ENCODE assay signal across 24 mouse cellular contexts in the genomic region with DNA sequence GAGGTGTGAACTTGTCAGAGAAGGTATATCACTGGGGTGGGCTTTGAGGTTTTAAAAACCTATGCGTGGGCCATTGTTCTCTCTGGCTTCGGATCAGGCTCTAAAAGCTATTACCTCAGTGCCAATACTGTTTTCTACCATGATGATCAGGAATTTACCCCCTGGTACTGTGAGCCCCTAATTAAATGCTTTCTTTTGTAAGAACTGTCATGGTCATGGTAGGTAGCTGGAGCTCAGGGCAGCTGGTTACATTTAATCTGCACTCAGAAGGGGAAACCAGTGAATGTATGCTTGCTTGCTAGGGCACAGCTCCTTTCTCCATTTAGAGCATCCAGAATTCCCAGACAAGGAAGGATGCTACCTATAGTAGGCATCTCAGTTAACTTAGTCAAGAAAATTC.
DNase-seq lines count a peak whose midpoint lies in the region; ATAC-seq lines count a peak whose summit lies in the region.
"Had no signal": no experiment of that assay in that cellular context is flagged by ENCODE, and none has a peak within 500 bp of the region (broad histone marks: within the 10 kb centered on the region; RNA-seq: fewer than 3 reads in every experiment).

No protein-coding gene starts in this region.

- H3K4me3 ChIP-seq in embryonic facial prominence, embryonic 14.5 days (ENCODE audit: low read depth, low read length): no peak overlapping the region
- H3K4me3 ChIP-seq in embryonic facial prominence, embryonic 10.5 days: no peak overlapping the region
- no peak overlapping the region for H3K4me3 ChIP-seq in forebrain, embryonic 14.5 days (ENCODE audit: low read depth, low read length)
- no peak overlapping the region for H3K4me3 ChIP-seq in forebrain, embryonic 10.5 days
- H3K4me3 ChIP-seq: embryonic facial prominence, embryonic 12.5 days; embryonic facial prominence, embryonic 15.5 days; erythroblast, embryonic 14.5 days; forebrain, embryonic 12.5 days had no signal

- H3K27ac ChIP-seq in embryonic facial prominence, embryonic 14.5 days (replicated peaks; ENCODE audit: low read depth, low read length): no peak overlapping the region
- H3K27ac ChIP-seq in embryonic facial prominence, embryonic 10.5 days (replicated peaks): no peak overlapping the region
- no peak overlapping the region for H3K27ac ChIP-seq in forebrain, embryonic 14.5 days (ENCODE audit: low read depth, low read length)
- no peak overlapping the region for H3K27ac ChIP-seq in forebrain, embryonic 10.5 days
- H3K27ac ChIP-seq: embryonic facial prominence, embryonic 12.5 days; embryonic facial prominence, embryonic 15.5 days; forebrain, embryonic 12.5 days had no signal

- DNase-seq in embryonic facial prominence, embryonic 14.5 days (ENCODE audit: low spot score): no peak
- DNase-seq in embryonic facial prominence, embryonic 10.5 days (ENCODE audit: low spot score): no peak
- peak; percentile 22 for DNase-seq in forebrain, embryonic 14.5 days (ENCODE audit: low spot score)
- DNase-seq in forebrain, embryonic 10.5 days (ENCODE audit: extremely low spot score, low spot score): no peak
- DNase-seq in Muller cell, postnatal 12 days (ENCODE audit: inconsistent ontology term): peak; percentile 6
- no peak for DNase-seq in layer of hippocampus, adult 9-11 months
- DNase-seq: adrenal gland, adult 2 months; adrenal gland, postnatal 10 days; adrenal gland, postnatal 25 days; B cell, adult 2 months; cerebellum, adult 11-12 months; cerebellum, adult 2 months; cerebellum, adult 9-10 months; cerebellum, postnatal 10 days; cerebellum, postnatal 25 days; embryo, embryonic 11 days had no signal

- 0 out of 2 replicates have a peak, but pooled peaks have one; percentile 30 for ATAC-seq in embryonic facial prominence, embryonic 14.5 days (ENCODE audit: low read depth)
- ATAC-seq in forebrain, embryonic 14.5 days: peak; percentile 20; the same call in 1 of the 2 replicates
- ATAC-seq: CD4-positive, CD25-positive, alpha-beta regulatory T cell, adult 4 months; forebrain, embryonic 16.5 days had no signal

- no peak overlapping the region for H3K4me2 ChIP-seq in embryonic facial prominence, embryonic 14.5 days (ENCODE audit: low read depth, low read length)
- no peak overlapping the region for H3K4me2 ChIP-seq in forebrain, embryonic 14.5 days (ENCODE audit: low read length)
- H3K4me2 ChIP-seq: embryonic facial prominence, embryonic 12.5 days; embryonic facial prominence, embryonic 15.5 days; forebrain, embryonic 12.5 days had no signal

- H3K36me3 ChIP-seq in embryonic facial prominence, embryonic 14.5 days (ENCODE audit: control insufficient read depth, insufficient read depth, low read length): no peaks in the 10 kb centered on the region
- H3K36me3 ChIP-seq in embryonic facial prominence, embryonic 10.5 days (replicated peaks): no peaks in the 10 kb centered on the region
- H3K36me3 ChIP-seq in forebrain, embryonic 14.5 days (ENCODE audit: control insufficient read depth, insufficient read depth, low read length): no peaks in the 10 kb centered on the region
- no peaks in the 10 kb centered on the region for H3K36me3 ChIP-seq in forebrain, embryonic 10.5 days (replicated peaks)
- H3K36me3 ChIP-seq: embryonic facial prominence, embryonic 12.5 days; embryonic facial prominence, embryonic 15.5 days; forebrain, embryonic 12.5 days; G1E had no signal

- H3K9me3 ChIP-seq in embryonic facial prominence, embryonic 14.5 days (ENCODE audit: control insufficient read depth, low read length): no peaks in the 10 kb centered on the region
- no peaks in the 10 kb centered on the region for H3K9me3 ChIP-seq in embryonic facial prominence, embryonic 10.5 days
- no peaks in the 10 kb centered on the region for H3K9me3 ChIP-seq in forebrain, embryonic 14.5 days (replicated peaks; ENCODE audit: control insufficient read depth, low read length)
- no peaks in the 10 kb centered on the region for H3K9me3 ChIP-seq in forebrain, embryonic 10.5 days
- H3K9me3 ChIP-seq: embryonic facial prominence, embryonic 12.5 days; embryonic facial prominence, embryonic 15.5 days; forebrain, embryonic 12.5 days had no signal

- no peaks in the 10 kb centered on the region for H3K27me3 ChIP-seq in embryonic facial prominence, embryonic 14.5 days (replicated peaks; ENCODE audit: control insufficient read depth, insufficient read depth, low read length)
- no peaks in the 10 kb centered on the region for H3K27me3 ChIP-seq in embryonic facial prominence, embryonic 10.5 days (replicated peaks; ENCODE audit: low read depth, poor library complexity, severe bottlenecking)
- H3K27me3 ChIP-seq in forebrain, embryonic 14.5 days (replicated peaks; ENCODE audit: control insufficient read depth, insufficient read depth, low read length): no peaks in the 10 kb centered on the region
- 0 out of 2 replicates have a peak, but pooled peaks cover 3% of the 10 kb centered on the region for H3K27me3 ChIP-seq in forebrain, embryonic 10.5 days (ENCODE audit: poor library complexity, severe bottlenecking)
- H3K27me3 ChIP-seq: CH12.LX; embryonic facial prominence, embryonic 12.5 days; embryonic facial prominence, embryonic 15.5 days; forebrain, embryonic 12.5 days had no signal

- H3K9ac ChIP-seq in embryonic facial prominence, embryonic 14.5 days (ENCODE audit: low read depth, low read length): no peak overlapping the region
- no peak overlapping the region for H3K9ac ChIP-seq in forebrain, embryonic 14.5 days (ENCODE audit: low read length)
- H3K9ac ChIP-seq: embryonic facial prominence, embryonic 12.5 days; embryonic facial prominence, embryonic 15.5 days; forebrain, embryonic 12.5 days had no signal

- no peaks in the 10 kb centered on the region for H3K4me1 ChIP-seq in embryonic facial prominence, embryonic 14.5 days (ENCODE audit: control insufficient read depth, insufficient read depth, low read length)
- no peaks in the 10 kb centered on the region for H3K4me1 ChIP-seq in embryonic facial prominence, embryonic 10.5 days
- H3K4me1 ChIP-seq in forebrain, embryonic 14.5 days (ENCODE audit: control insufficient read depth, insufficient read depth, low read length): no peaks in the 10 kb centered on the region
- peaks cover 12% of the 10 kb centered on the region for H3K4me1 ChIP-seq in forebrain, embryonic 10.5 days
- H3K4me1 ChIP-seq: embryonic facial prominence, embryonic 12.5 days; embryonic facial prominence, embryonic 15.5 days had no signal

- 66% methylated on average over 2 of the region's 2 CpGs for WGBS in embryonic facial prominence, embryonic 14.5 days
- WGBS in embryonic facial prominence, embryonic 10.5 days: 68% methylated on average over 2 of the region's 2 CpGs
- WGBS in forebrain, embryonic 14.5 days: 4% methylated on average over 2 of the region's 2 CpGs
- 30% methylated on average over 2 of the region's 2 CpGs for WGBS in forebrain, embryonic 10.5 days

Comparison
In these comparisons a context has a peak if more than half of its experiments do, and no peak if none do; other contexts are left out.
1. DNase-seq: peak in forebrain, embryonic 14.5 days (single experiment) and Muller cell, postnatal 12 days (single experiment); none in embryonic facial prominence, embryonic 14.5 days (single experiment), embryonic facial prominence, embryonic 10.5 days (single experiment), forebrain, embryonic 10.5 days (single experiment) and layer of hippocampus, adult 9-11 months (single experiment).